Mouse (Mus musculus) stomach, postnatal 0 days (tissue): ENCODE data around the gene Slc4a1. TPM values are rescaled to one million over a fixed set of nuclear protein-coding genes. Genes with fewer than 3 reads are reported as not detected.

Experiments used
- ATAC-seq: fragments of 200-750 bp; cut with Nextera tagmentation; 2 replicates; pipeline ENCODE4 v1.8.0; 2017; ENCODE audit not compliant: low FRiP score, low TSS enrichment
- DNase-seq: peaks from one replicate; pipeline ENCODE4 v3.0.0-alpha.2; 2016; ENCODE audit warnings: low spot score
- H3K27ac ChIP-seq: fragments of 300-500 bp; sonication (generic); replicated peaks from 2 replicates; pipeline ENCODE4 v1.5.1; 2014; ENCODE audit warnings: mild to moderate bottlenecking, control low read depth
- H3K27me3 ChIP-seq: fragments of 300-500 bp; sonication (generic); 2 replicates; pipeline ENCODE4 v1.6.1; 2014; ENCODE audit warnings: low read length; ENCODE audit not compliant: control insufficient read depth, insufficient read depth
- H3K36me3 ChIP-seq: fragments of 300-500 bp; sonication (generic); 2 replicates; pipeline ENCODE4 v1.6.1; 2014; ENCODE audit warnings: low read length, mixed read lengths; ENCODE audit not compliant: control insufficient read depth, insufficient read depth
- H3K4me1 ChIP-seq: fragments of 300-500 bp; sonication (generic); replicated peaks from 2 replicates; pipeline ENCODE4 v1.6.1; 2014; ENCODE audit warnings: antibody characterized with exemption; ENCODE audit not compliant: control insufficient read depth, insufficient read depth
- H3K4me2 ChIP-seq: fragments of 300-500 bp; sonication (generic); replicated peaks from 2 replicates; pipeline ENCODE4 v1.6.1; 2014; ENCODE audit warnings: low read depth, mild to moderate bottlenecking, control low read depth, moderate library complexity
- H3K4me3 ChIP-seq: fragments of 300-500 bp; sonication (generic); 2 replicates; pipeline ENCODE4 v1.5.1; 2014; ENCODE audit warnings: low read depth, low read length, control low read depth
- H3K9ac ChIP-seq: fragments of 300-500 bp; sonication (generic); 2 replicates; pipeline ENCODE4 v1.6.1; 2014; ENCODE audit warnings: mild to moderate bottlenecking, low read length, control low read depth, mixed read lengths
- H3K9me3 ChIP-seq: fragments of 300-500 bp; sonication (generic); 2 replicates; pipeline ENCODE4 v1.6.1; 2016; ENCODE audit warnings: low read length; ENCODE audit not compliant: control insufficient read depth
- CTCF ChIP-seq: IDR thresholded peaks from 2 replicates; pipeline ENCODE4 v1.5.1; 2016; ENCODE audit warnings: antibody characterized with exemption, low read depth, mild to moderate bottlenecking, moderate library complexity
- EP300 ChIP-seq: optimal IDR thresholded peaks from 2 replicates; pipeline ENCODE3; 2016; ENCODE audit warnings: antibody characterized with exemption
- WGBS: fragments of 180-500 bp; shearing (Covaris S2); extraction: QIAGEN DNeasy Blood & Tissue Kit; methylation state at CpG from one replicate; pipeline ENCODE4 v1.1.7; 2014; 5-methylcytosine and 5-hydroxymethylcytosine counted together
- polyA plus RNA-seq: library from polyadenylated mRNA; unstranded; fragments of >200 nt; fragmentation: Nextera tagmentation; extraction: Ambion mirVana; gene quantifications from 2 replicates; pipeline ENCODE4 v1.2.1, GENCODE M21; 2015

Slc4a1 gene
- polyA plus RNA-seq, 1 experiment from 2014 or later = 0.72 TPM

DNA sequence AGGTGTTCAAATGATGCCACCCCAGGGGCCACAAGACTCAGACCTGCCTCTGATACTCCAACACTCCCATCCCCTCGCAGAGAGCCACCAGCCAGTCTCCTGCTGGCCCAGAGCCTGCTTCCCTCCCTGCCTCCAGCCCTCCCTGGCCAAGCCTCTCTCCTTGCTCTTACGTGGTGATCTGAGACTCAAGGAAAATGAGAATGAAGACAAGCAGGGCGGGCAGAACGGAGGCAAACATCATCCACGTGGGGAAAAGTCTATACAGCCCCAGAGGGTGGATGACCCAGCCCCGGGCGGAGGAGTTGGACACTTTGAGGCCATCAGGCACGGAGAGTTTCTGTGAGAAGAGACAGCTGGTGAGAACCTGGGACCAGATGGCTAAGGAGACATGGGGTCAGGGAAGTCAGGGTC is 13.0 kb downstream of the Slc4a1 start:
- no peak for TF ChIP-seq CTCF
- TF ChIP-seq EP300 = no peak
- WGBS = 21% methylated on average over 8 of the region's 8 CpGs

DNA sequence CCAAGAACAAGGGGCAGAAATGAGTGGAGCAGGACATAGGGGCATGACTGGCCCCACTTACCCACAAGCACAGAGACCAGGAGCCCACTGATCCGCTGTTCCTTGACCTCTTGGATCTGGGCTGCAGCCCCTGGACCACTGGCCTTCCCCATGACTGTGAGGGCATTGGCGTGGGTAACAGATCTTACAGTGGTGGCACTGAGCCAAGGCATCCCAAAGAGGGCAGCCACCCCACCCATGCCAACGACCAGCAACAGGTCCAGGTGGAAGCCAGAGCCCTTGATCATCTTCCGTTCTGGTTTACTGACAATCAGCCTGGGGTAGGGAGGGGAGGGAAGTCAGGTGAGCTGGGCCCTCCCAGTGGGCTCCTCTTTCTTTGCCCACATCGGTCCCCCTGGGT is 13.6 kb downstream of the Slc4a1 start:
- Histone ChIP-seq H3K36me3 (no peaks in the 10 kb centered on the region), H3K9ac (no peak overlapping the region), H3K4me2 (no peak overlapping the region), H3K4me1 (no peaks in the 10 kb centered on the region), H3K4me3 (no peak overlapping the region), H3K9me3 (no peaks in the 10 kb centered on the region), H3K27ac (no peak overlapping the region), H3K27me3 (no peaks in the 10 kb centered on the region)
- DNase-seq (no peak), ATAC-seq (no peak)
- 43% methylated on average over 5 of the region's 5 CpGs for WGBS
- TF ChIP-seq EP300 = no peak
- TF ChIP-seq CTCF = no peak

More for the DNA sequence above, 13.0 kb downstream of the Slc4a1 start:
- ATAC-seq (no peak), DNase-seq (no peak)
- H3K27ac ChIP-seq = no peak overlapping the region
- no peaks in the 10 kb centered on the region for H3K27me3 ChIP-seq
- H3K36me3 ChIP-seq = no peaks in the 10 kb centered on the region
- H3K9me3 ChIP-seq = no peaks in the 10 kb centered on the region
- no peak overlapping the region for H3K4me3 ChIP-seq
- no peak overlapping the region for H3K9ac ChIP-seq
- H3K4me2 ChIP-seq = no peak overlapping the region
- no peaks in the 10 kb centered on the region for H3K4me1 ChIP-seq

- no peak for DNase-seq
- WGBS = 85% methylated on average over 17 of the region's 17 CpGs
Measured at GRCm38 (mm10) chr11:102350981-102351523, 15.0 kb downstream of the Slc4a1 start.

GRCm38 (mm10) chr11:102350416-102350815 is 15.6 kb downstream of the Slc4a1 start:
- ATAC-seq (no peak), DNase-seq (no peak)
- Histone ChIP-seq H3K9ac (no peak overlapping the region), H3K9me3 (no peaks in the 10 kb centered on the region), H3K27ac (no peak overlapping the region), H3K4me2 (no peak overlapping the region), H3K27me3 (no peaks in the 10 kb centered on the region), H3K4me3 (no peak overlapping the region), H3K36me3 (no peaks in the 10 kb centered on the region), H3K4me1 (no peaks in the 10 kb centered on the region)
- TF ChIP-seq CTCF (no peak), EP300 (no peak)
- 84% methylated on average over 4 of the region's 4 CpGs for WGBS

More at GRCm38 (mm10) chr11:102350981-102351523, 15.0 kb downstream of the Slc4a1 start:
- H3K9me3 ChIP-seq = no peaks in the 10 kb centered on the region
- H3K9ac ChIP-seq = no peak overlapping the region
- no peaks in the 10 kb centered on the region for H3K36me3 ChIP-seq
- no peak overlapping the region for H3K27ac ChIP-seq
- no peak overlapping the region for H3K4me2 ChIP-seq
- H3K27me3 ChIP-seq = no peaks in the 10 kb centered on the region
- no peaks in the 10 kb centered on the region for H3K4me1 ChIP-seq
- no peak for ATAC-seq
- no peak overlapping the region for H3K4me3 ChIP-seq
- no peak for TF ChIP-seq EP300
- no peak for TF ChIP-seq CTCF

DNA sequence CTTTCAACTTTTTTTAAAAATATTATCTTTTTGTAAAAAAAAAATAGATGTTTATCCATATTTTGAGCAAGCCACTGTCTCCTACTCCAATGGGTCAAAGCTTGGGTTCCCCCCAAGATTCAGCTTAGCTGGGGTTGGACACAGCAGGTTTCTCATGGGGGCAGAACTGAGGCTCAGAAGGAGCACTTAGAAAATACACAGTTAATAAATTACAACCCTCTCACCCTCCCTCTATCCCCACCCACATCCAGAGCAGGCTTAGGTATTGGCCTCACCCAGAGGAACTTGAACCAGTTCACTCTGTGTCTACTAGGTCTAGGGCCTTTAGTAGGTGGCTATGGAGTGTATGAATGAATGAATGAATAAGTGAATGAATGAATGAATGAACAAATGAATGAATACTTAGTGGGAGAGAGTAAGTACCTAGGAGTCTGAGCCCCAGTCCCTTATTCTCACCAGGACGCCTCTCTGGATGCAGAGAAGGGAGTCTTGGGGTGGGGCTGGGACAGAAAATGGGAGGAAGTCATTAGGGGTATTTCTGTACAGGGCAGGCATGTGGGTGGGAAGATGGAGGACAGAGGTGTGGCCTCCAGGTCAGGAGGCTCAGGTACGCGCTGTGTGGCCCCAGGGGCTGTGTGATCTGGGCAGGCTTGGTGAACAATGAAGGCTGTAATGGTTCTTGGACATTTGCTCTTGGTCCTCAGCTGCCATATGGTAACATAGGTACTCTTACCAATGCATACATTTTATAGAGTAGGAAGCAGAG is 16.6 kb downstream of the Slc4a1 start:
- no peaks in the 10 kb centered on the region for H3K27me3 ChIP-seq
- WGBS = 75% methylated on average over 3 of the region's 3 CpGs
- H3K9ac ChIP-seq = no peak overlapping the region
- ATAC-seq (no peak), DNase-seq (no peak)
- no peaks in the 10 kb centered on the region for H3K9me3 ChIP-seq
- no peak overlapping the region for H3K27ac ChIP-seq
- no peaks in the 10 kb centered on the region for H3K36me3 ChIP-seq
- H3K4me2 ChIP-seq = no peak overlapping the region
- no peak for TF ChIP-seq CTCF
- TF ChIP-seq EP300 = no peak
- no peak overlapping the region for H3K4me3 ChIP-seq
- no peaks in the 10 kb centered on the region for H3K4me1 ChIP-seq

DNA sequence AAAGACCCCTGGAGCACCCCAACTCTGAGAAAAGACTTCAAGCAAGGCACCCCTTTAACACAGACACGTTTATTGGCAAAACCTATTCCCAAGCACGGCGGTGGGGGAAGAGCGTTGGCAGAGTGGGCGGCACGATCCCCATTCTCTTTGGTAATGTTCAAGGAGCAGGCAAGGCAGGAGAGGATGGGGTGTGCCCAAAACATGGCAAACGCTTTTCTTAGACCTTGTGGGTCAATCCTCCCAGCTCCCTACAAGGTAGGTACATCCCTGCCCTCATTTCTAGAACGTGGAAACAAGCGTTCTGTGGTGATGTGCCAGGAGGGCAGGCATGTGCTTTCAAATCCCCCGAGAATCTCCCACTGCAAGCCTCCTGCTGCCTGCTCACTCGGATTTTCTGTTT is 17.2 kb downstream of the Slc4a1 start:
- no peak overlapping the region for H3K4me3 ChIP-seq
- H3K9me3 ChIP-seq = no peaks in the 10 kb centered on the region
- 75% methylated on average over 11 of the region's 11 CpGs for WGBS
- DNase-seq (no peak), ATAC-seq (no peak)
- H3K36me3 ChIP-seq = no peaks in the 10 kb centered on the region
- H3K9ac ChIP-seq = no peak overlapping the region
- no peaks in the 10 kb centered on the region for H3K27me3 ChIP-seq
- TF ChIP-seq EP300 = no peak
- TF ChIP-seq CTCF = no peak
- H3K4me1 ChIP-seq = no peaks in the 10 kb centered on the region
- H3K4me2 ChIP-seq = no peak overlapping the region
- no peak overlapping the region for H3K27ac ChIP-seq
